8 mouse cellular contexts compared by ENCODE assay signal in genomic region chr8:119343606-119344005, GRCm38 (mm10). TPM values are rescaled to one million over a fixed set of nuclear protein-coding genes. Genes with fewer than 3 reads are reported as not detected.
DNase-seq lines count a peak whose midpoint lies in the region; ATAC-seq and TF ChIP-seq lines count a peak whose summit lies in the region.

No protein-coding gene starts in this region.

- no peak overlapping the region for H3K9ac ChIP-seq in lung, embryonic 14.5 days
- H3K9ac ChIP-seq in embryonic facial prominence, embryonic 14.5 days (ENCODE audit: low read depth, low read length): no peak overlapping the region
- no peak overlapping the region for H3K9ac ChIP-seq in limb, embryonic 11.5 days (ENCODE audit: low read length)
- H3K9ac ChIP-seq in stomach, embryonic 14.5 days (replicated peaks; ENCODE audit: low read depth, low read length): no peak overlapping the region

- 83% methylated on average over 3 of the region's 3 CpGs for WGBS in lung, embryonic 14.5 days
- 81% methylated on average over 3 of the region's 3 CpGs for WGBS in embryonic facial prominence, embryonic 14.5 days
- 85% methylated on average over 3 of the region's 3 CpGs for WGBS in limb, embryonic 11.5 days
- WGBS in stomach, embryonic 14.5 days: 78% methylated on average over 3 of the region's 3 CpGs

- DNase-seq in lung, embryonic 14.5 days: no peak
- no peak for DNase-seq in lung, adult 18-20 months
- no peak for DNase-seq in embryonic facial prominence, embryonic 14.5 days (ENCODE audit: low spot score)
- DNase-seq in limb, embryonic 11.5 days (ENCODE audit: low spot score): no peak
- DNase-seq in gastrocnemius, adult 18-20 months (ENCODE audit: low spot score): no peak
- no peak for DNase-seq in natural killer cell, adult 2 months (ENCODE audit: low spot score in 2 of 2)
- no peak for DNase-seq in embryo, embryonic 9.5 days (ENCODE audit: extremely low spot score)

- no peak overlapping the region for H3K27ac ChIP-seq in lung, embryonic 14.5 days (ENCODE audit: low read depth)
- H3K27ac ChIP-seq in embryonic facial prominence, embryonic 14.5 days (replicated peaks; ENCODE audit: low read depth, low read length): 0 out of 2 replicates have a peak overlapping the region, but pooled peaks have one; percentile 33
- no peak overlapping the region for H3K27ac ChIP-seq in limb, embryonic 11.5 days (replicated peaks; ENCODE audit: low read depth, low read length)
- H3K27ac ChIP-seq in stomach, embryonic 14.5 days (ENCODE audit: low read length): no peak overlapping the region

- H3K4me1 ChIP-seq in lung, embryonic 14.5 days (ENCODE audit: insufficient read depth): no peaks in the 10 kb centered on the region
- peaks cover 5% of the 10 kb centered on the region for H3K4me1 ChIP-seq in embryonic facial prominence, embryonic 14.5 days (ENCODE audit: control insufficient read depth, insufficient read depth, low read length)
- 0 out of 2 replicates have a peak, but pooled peaks cover 3% of the 10 kb centered on the region for H3K4me1 ChIP-seq in limb, embryonic 11.5 days (ENCODE audit: control insufficient read depth, insufficient read depth, low read length)
- peaks cover 6% of the 10 kb centered on the region for H3K4me1 ChIP-seq in stomach, embryonic 14.5 days (ENCODE audit: control insufficient read depth, insufficient read depth, low read length)

- ATAC-seq in lung, embryonic 14.5 days (ENCODE audit: insufficient read depth): peak; percentile 15; the same call in 1 of the 2 replicates
- ATAC-seq in embryonic facial prominence, embryonic 14.5 days (ENCODE audit: low read depth): no peak
- ATAC-seq in limb, embryonic 11.5 days (ENCODE audit: insufficient number of reproducible peaks, low FRiP score, low TSS enrichment, low read depth): peak; percentile 23; the same call in 1 of the 2 replicates
- ATAC-seq in stomach, embryonic 14.5 days (ENCODE audit: insufficient number of reproducible peaks, insufficient read depth, low FRiP score, low read depth): no peak

- peak overlapping the region; percentile 56 for H3K4me2 ChIP-seq in lung, embryonic 14.5 days
- H3K4me2 ChIP-seq in embryonic facial prominence, embryonic 14.5 days (ENCODE audit: low read depth, low read length): peak overlapping the region; percentile 65
- peak overlapping the region; percentile 15; the same call in 1 of the 2 replicates for H3K4me2 ChIP-seq in limb, embryonic 11.5 days (ENCODE audit: low read depth, severe bottlenecking)
- H3K4me2 ChIP-seq in stomach, embryonic 14.5 days (replicated peaks; ENCODE audit: low read depth, low read length): peak overlapping the region; percentile 63; the same call in 1 of the 2 replicates

- H3K4me3 ChIP-seq in lung, embryonic 14.5 days (ENCODE audit: low read depth, low read length): peak overlapping the region; percentile 99
- peak overlapping the region; percentile 72; the same call in 1 of the 2 replicates for H3K4me3 ChIP-seq in embryonic facial prominence, embryonic 14.5 days (ENCODE audit: low read depth, low read length)
- H3K4me3 ChIP-seq in limb, embryonic 11.5 days (ENCODE audit: low read depth, low read length): peak overlapping the region; percentile 98; the same call in 1 of the 2 replicates
- H3K4me3 ChIP-seq in stomach, embryonic 14.5 days (ENCODE audit: low read depth, low read length): peak overlapping the region; percentile 98; the same call in 1 of the 2 replicates

- peaks cover 23% of the 10 kb centered on the region for H3K36me3 ChIP-seq in lung, embryonic 14.5 days (ENCODE audit: insufficient read depth)
- peaks cover 24% of the 10 kb centered on the region for H3K36me3 ChIP-seq in embryonic facial prominence, embryonic 14.5 days (ENCODE audit: control insufficient read depth, insufficient read depth, low read length)
- peaks cover 8% of the 10 kb centered on the region for H3K36me3 ChIP-seq in limb, embryonic 11.5 days (ENCODE audit: control insufficient read depth, insufficient read depth, low read length)
- peaks cover 23% of the 10 kb centered on the region for H3K36me3 ChIP-seq in stomach, embryonic 14.5 days (ENCODE audit: control insufficient read depth, insufficient read depth, low read length)

- H3K9me3 ChIP-seq in lung, embryonic 14.5 days (ENCODE audit: low read depth, low read length): 0 out of 2 replicates have a peak, but pooled peaks cover 4% of the 10 kb centered on the region
- peaks cover 13% of the 10 kb centered on the region for H3K9me3 ChIP-seq in embryonic facial prominence, embryonic 14.5 days (ENCODE audit: control insufficient read depth, low read length)
- H3K9me3 ChIP-seq in limb, embryonic 11.5 days (ENCODE audit: control insufficient read depth, low read length): no peaks in the 10 kb centered on the region; the same call in 1 of the 2 replicates
- no peaks in the 10 kb centered on the region; the same call in 1 of the 2 replicates for H3K9me3 ChIP-seq in stomach, embryonic 14.5 days (ENCODE audit: control insufficient read depth, low read depth, low read length)

- H3K27me3 ChIP-seq in lung, embryonic 14.5 days (ENCODE audit: insufficient read depth, low read length): no peaks in the 10 kb centered on the region
- H3K27me3 ChIP-seq in embryonic facial prominence, embryonic 14.5 days (replicated peaks; ENCODE audit: control insufficient read depth, insufficient read depth, low read length): no peaks in the 10 kb centered on the region; the same call in 1 of the 2 replicates
- H3K27me3 ChIP-seq in limb, embryonic 11.5 days (ENCODE audit: control insufficient read depth, insufficient read depth, low read length): no peaks in the 10 kb centered on the region
- H3K27me3 ChIP-seq in stomach, embryonic 14.5 days (ENCODE audit: control insufficient read depth, insufficient read depth, low read length): no peaks in the 10 kb centered on the region

- no peak for TF ChIP-seq CTCF in lung, embryonic 14.5 days (IDR thresholded peaks at IDR 0.05; ENCODE audit: low read depth)

RNA-seq across cellular contexts. Expression of gene Hsbp1, which starts 0.7 kb away (rescaled TPM):
- 300 and 304 TPM in 2 replicates for polyA plus RNA-seq in lung, embryonic 14.5 days (2014; fragmentation: Nextera tagmentation; extraction: Ambion mirVana)
- polyA plus RNA-seq in embryonic facial prominence, embryonic 14.5 days (2014; fragmentation: Nextera tagmentation; extraction: Ambion mirVana): 325 and 345 TPM in 2 replicates
- polyA plus RNA-seq in limb, embryonic 11.5 days (2014; fragmentation: Nextera tagmentation; extraction: Ambion mirVana): 258 and 272 TPM in 2 replicates
- polyA plus RNA-seq in stomach, embryonic 14.5 days (2014; fragmentation: Nextera tagmentation; extraction: Ambion mirVana): 333 and 341 TPM in 2 replicates
- total RNA-seq in gastrocnemius, adult 18-20 months (2021): 100 to 1,000 TPM; 144 to 149 TPM

RNA-seq across cellular contexts. Expression of gene Mlycd, which starts 51.1 kb away (rescaled TPM):
- 11.8 and 14.0 TPM in 2 replicates for polyA plus RNA-seq in lung, embryonic 14.5 days (2014; fragmentation: Nextera tagmentation; extraction: Ambion mirVana)
- polyA plus RNA-seq in embryonic facial prominence, embryonic 14.5 days (2014; fragmentation: Nextera tagmentation; extraction: Ambion mirVana): 17.4 and 17.7 TPM in 2 replicates
- 6.9 and 8.3 TPM in 2 replicates for polyA plus RNA-seq in limb, embryonic 11.5 days (2014; fragmentation: Nextera tagmentation; extraction: Ambion mirVana)
- 16.7 and 18.7 TPM in 2 replicates for polyA plus RNA-seq in stomach, embryonic 14.5 days (2014; fragmentation: Nextera tagmentation; extraction: Ambion mirVana)
- total RNA-seq in gastrocnemius, adult 18-20 months (2021): 10 to 100 TPM; 75.0 to 87.3 TPM

Comparison
In these comparisons a context has a peak if more than half of its experiments do, and no peak if none do; other contexts are left out.
1. ATAC-seq: peak in lung, embryonic 14.5 days (single experiment) and limb, embryonic 11.5 days (single experiment); none in embryonic facial prominence, embryonic 14.5 days (single experiment) and stomach, embryonic 14.5 days (single experiment).
2. H3K4me2 ChIP-seq: peak in every context shown above with its lines; median percentile 65 in embryonic facial prominence, embryonic 14.5 days; 63 in stomach, embryonic 14.5 days; 56 in lung, embryonic 14.5 days; 15 in limb, embryonic 11.5 days.
3. Peak in every context shown above with its lines, with median percentiles within 50 percentile points of each other: H3K4me3 ChIP-seq.